Mouse (Mus musculus): ENCODE measurements around the gene Ffar2.

DNA sequence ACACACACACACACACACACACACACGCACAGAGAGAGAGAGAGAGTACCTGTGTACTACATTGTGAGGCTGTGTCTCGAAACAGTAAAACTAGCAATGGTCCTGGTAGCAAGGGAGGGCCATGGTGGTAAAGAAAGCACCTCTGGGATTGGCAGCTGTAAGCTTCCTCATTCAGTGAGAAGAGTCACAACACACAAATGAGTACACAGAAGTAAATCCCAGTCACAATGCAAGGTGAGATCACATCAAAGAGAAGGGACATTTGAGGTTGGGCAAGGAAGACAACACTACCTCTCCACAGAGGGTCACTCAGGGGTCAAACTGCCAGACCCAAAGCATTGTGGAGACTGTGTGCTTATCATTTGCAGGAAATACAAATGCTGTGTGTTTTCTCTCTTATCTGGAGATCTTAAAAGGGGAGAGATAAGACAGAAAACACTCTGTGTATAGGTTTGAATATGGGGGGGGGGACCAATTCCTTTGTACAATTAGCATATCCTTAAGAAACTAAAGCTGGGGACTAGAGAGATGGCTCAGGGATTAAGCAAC, 23.0 kb upstream of the Ffar2 start:
- no peak for TF ChIP-seq CTCF (IDR thresholded peaks at IDR 0.05; ENCODE audit: low read depth)
- no peak for TF ChIP-seq EP300 (IDR thresholded peaks at IDR 0.05; ENCODE audit: low read depth)

All from heart, postnatal 0 days (tissue).